Mouse (Mus musculus): Measurements from ENCODE around the gene Vmn1r224. TPM values are rescaled to one million over a fixed set of nuclear protein-coding genes. Genes with fewer than 3 reads are reported as not detected.

The Vmn1r224 gene
- total RNA-seq (2015; ENCODE audit: low replicate concordance): not detected in 2 replicates
- total RNA-seq (2017; ENCODE audit: low replicate concordance): not detected in 2 replicates

DNA sequence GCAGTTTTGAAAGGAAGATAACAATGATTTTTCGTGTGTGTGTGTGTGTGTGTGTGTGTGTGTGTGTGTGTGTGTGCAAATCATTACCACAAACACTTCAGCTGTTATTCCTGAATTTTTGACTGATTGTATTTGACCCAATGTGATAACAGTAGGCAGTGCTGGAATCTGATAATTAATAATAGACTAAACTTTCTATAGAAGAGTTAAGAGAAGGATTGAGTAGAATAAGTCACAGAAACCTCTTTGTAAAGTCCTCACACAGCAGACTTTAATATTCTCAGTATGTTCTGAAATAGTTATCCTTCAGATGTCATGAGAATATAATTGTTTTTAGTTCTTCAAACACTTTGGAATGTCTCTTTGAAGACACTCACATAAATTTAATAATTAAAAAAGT is at the start of gene Vmn1r224:
Gene Vmn1r224 (plus strand): TSS at position 301 of the 400 bp plus-strand sequence.
- no peak for ATAC-seq (replicated peaks; ENCODE audit: low FRiP score, poor library complexity, severe bottlenecking)

DNA sequence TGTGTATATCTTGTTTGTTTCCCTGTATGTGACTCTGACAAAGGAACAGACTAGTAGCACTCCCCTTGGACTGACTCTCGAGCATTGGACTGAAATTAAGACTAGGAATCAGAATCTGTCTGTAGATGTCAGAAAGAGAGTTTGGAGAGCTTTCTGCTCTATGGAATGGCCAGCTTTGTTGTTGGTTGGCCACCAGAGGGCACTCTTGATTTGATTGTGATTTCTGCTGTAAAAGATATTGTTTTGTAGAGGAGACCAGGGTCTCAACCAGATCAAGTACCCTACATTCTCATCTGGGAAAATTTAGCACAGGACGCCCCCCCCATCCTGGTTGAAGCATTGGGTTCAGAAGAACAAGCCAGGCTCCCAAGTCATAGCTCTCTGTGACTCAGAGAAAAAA is 14.8 kb upstream of the Vmn1r224 start:
- no peak for ATAC-seq (replicated peaks; ENCODE audit: low FRiP score, poor library complexity, severe bottlenecking)

DNA sequence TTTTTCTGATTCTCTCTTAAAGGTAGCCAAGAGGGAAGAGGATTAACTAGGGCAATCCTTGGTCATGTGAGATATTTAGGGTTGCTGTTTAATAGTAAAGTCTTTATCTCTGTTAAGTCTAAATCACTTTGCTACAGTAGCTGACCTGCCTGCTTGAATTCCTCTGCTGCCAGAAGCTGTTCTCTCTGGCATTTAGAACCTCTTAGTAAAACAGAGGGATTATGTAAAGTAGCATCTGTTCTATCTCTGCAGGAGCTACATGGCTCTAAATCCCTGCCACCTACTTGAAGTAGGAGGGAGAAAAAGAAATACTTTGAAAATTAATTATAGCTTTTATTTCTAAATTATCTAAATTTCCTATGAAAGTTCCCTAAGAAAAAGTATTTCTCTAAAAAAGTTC is 25.3 kb downstream of the Vmn1r224 start:
- ATAC-seq (replicated peaks; ENCODE audit: low FRiP score, poor library complexity, severe bottlenecking): no peak

DNA sequence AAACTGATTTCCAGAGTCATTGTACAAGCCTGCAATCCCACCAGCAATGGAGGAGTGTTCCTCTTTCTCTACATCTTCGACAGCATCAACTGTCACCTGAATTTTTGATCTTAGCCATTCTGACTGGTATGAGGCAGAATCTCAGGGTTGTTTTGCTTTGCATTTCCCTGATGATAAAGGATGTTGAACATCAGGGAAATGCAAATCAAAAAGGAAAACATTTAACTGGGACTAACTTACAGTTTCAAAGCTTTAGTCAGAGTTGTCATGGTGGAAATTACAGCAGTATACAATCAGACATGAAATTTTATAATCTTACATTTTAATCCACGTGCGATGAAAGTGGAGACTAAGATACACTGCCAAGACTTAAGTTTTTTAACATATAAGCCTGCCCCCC is 59.4 kb downstream of the Vmn1r224 start:
- ATAC-seq (replicated peaks; ENCODE audit: low FRiP score, poor library complexity, severe bottlenecking): no peak

Other genes with a start within 250 kb of the Vmn1r224 start
- gene Fpr-rs6, start 231.0 kb upstream of the Vmn1r224 start, total RNA-seq (2015; ENCODE audit: low replicate concordance): not detected in 2 replicates
- gene Fpr-rs6, start 231.0 kb upstream of the Vmn1r224 start, total RNA-seq (2017; ENCODE audit: low replicate concordance): not detected in 2 replicates
- not detected in 2 replicates for gene Vmn2r105, start 179.1 kb upstream of the Vmn1r224 start, total RNA-seq (2015; ENCODE audit: low replicate concordance)
- gene Vmn2r105, start 179.1 kb upstream of the Vmn1r224 start, total RNA-seq (2017; ENCODE audit: low replicate concordance): not detected in 2 replicates
- gene Vmn2r106, start 128.6 kb upstream of the Vmn1r224 start, total RNA-seq (2015; ENCODE audit: low replicate concordance): not detected in 2 replicates
- not detected in 2 replicates for gene Vmn2r106, start 128.6 kb upstream of the Vmn1r224 start, total RNA-seq (2017; ENCODE audit: low replicate concordance)
- not detected in 2 replicates for gene Vmn2r107, start 68.9 kb upstream of the Vmn1r224 start, total RNA-seq (2015; ENCODE audit: low replicate concordance)
- not detected in 2 replicates for gene Vmn2r107, start 68.9 kb upstream of the Vmn1r224 start, total RNA-seq (2017; ENCODE audit: low replicate concordance)
- gene Vmn2r108, start 67.2 kb downstream of the Vmn1r224 start, total RNA-seq (2015; ENCODE audit: low replicate concordance): not detected in 2 replicates
- gene Vmn2r108, start 67.2 kb downstream of the Vmn1r224 start, total RNA-seq (2017; ENCODE audit: low replicate concordance): not detected in 2 replicates
- gene Vmn1r225, start 84.0 kb downstream of the Vmn1r224 start, total RNA-seq (2015; ENCODE audit: low replicate concordance): not detected in 2 replicates
- gene Vmn1r225, start 84.0 kb downstream of the Vmn1r224 start, total RNA-seq (2017; ENCODE audit: low replicate concordance): not detected in 2 replicates
- not detected in 2 replicates for gene Vmn2r109, start 150.6 kb downstream of the Vmn1r224 start, total RNA-seq (2015; ENCODE audit: low replicate concordance)
- gene Vmn2r109, start 150.6 kb downstream of the Vmn1r224 start, total RNA-seq (2017; ENCODE audit: low replicate concordance): not detected in 2 replicates
- gene Vmn2r110, start 182.3 kb downstream of the Vmn1r224 start, total RNA-seq (2015; ENCODE audit: low replicate concordance): not detected in 2 replicates
- not detected in 2 replicates for gene Vmn2r110, start 182.3 kb downstream of the Vmn1r224 start, total RNA-seq (2017; ENCODE audit: low replicate concordance)
- gene Fpr-rs3, start 210.7 kb downstream of the Vmn1r224 start, total RNA-seq (2015; ENCODE audit: low replicate concordance): not detected in 2 replicates
- gene Fpr-rs3, start 210.7 kb downstream of the Vmn1r224 start, total RNA-seq (2017; ENCODE audit: low replicate concordance): not detected in 2 replicates